Mouse (Mus musculus): ENCODE measurements around the gene Fam171a2. TPM values are rescaled to one million over a fixed set of nuclear protein-coding genes. Genes with fewer than 3 reads are reported as not detected.

Fam171a2 gene
- polyA plus RNA-seq, 1 experiment from 2014 or later, result 2.9 TPM

DNA sequence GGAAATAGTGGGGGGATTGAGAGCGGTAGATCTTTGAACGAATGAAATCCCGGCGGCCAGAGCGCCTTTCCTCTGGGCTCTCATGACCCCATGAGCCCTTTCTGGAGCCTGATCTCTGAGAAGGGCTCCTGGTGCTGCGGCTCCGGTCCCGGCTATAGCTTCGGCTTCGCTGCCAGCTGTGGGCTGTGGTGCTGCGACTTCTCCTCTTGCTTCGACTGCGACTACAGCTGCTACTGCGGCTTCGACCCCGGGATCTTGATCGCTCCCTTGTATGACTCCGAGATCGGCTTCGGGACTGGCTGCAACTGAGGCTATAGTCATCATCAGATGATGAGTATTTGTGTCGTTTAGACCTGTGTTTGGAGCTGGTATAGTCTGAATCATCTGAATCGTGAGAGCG is 32.1 kb upstream of the Fam171a2 start:
- WGBS, result 94% methylated on average over 23 of the region's 23 CpGs

DNA sequence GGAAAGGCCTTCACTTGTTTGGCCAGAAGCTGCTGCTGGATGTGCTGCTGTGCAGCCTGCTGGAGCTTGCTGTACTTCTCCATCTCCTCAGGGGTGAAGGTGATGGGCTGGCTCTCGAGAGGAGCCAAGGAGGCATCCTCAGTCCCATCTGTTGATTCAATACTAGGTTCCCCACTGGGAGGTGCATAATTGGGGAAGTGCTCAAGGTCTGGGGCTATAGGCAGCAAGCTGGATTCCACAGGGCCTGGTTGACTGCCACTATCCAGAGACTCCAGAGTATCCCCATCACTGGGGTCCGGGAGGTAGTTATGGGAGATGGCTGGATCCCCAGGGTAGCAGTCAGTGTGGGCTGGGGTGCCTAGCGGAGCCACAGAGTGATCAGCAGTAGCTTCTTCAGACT is 31.2 kb upstream of the Fam171a2 start:
- no peak for ATAC-seq (ENCODE audit: extremely low read depth, insufficient number of reproducible peaks, low FRiP score, low TSS enrichment)
- no peak overlapping the region for H3K9ac ChIP-seq
- H3K4me1 ChIP-seq, result no peaks in the 10 kb centered on the region
- no peaks in the 10 kb centered on the region for H3K9me3 ChIP-seq
- no peaks in the 10 kb centered on the region for H3K27me3 ChIP-seq (replicated peaks)
- no peak overlapping the region for H3K27ac ChIP-seq (replicated peaks)
- H3K4me2 ChIP-seq, result no peak overlapping the region
- H3K4me3 ChIP-seq, result no peak overlapping the region
- H3K36me3 ChIP-seq, result peaks cover 84% of the 10 kb centered on the region
- 84% methylated on average over 3 of the region's 3 CpGs for WGBS

More for the DNA sequence above, 32.1 kb upstream of the Fam171a2 start:
- Histone ChIP-seq H3K27ac (replicated peaks) (no peak overlapping the region), H3K36me3 (peaks cover 83% of the 10 kb centered on the region), H3K4me2 (no peak overlapping the region), H3K9me3 (no peaks in the 10 kb centered on the region), H3K4me1 (no peaks in the 10 kb centered on the region), H3K4me3 (no peak overlapping the region), H3K9ac (no peak overlapping the region), H3K27me3 (replicated peaks) (no peaks in the 10 kb centered on the region)
- no peak for ATAC-seq (ENCODE audit: extremely low read depth, insufficient number of reproducible peaks, low FRiP score, low TSS enrichment)

DNA sequence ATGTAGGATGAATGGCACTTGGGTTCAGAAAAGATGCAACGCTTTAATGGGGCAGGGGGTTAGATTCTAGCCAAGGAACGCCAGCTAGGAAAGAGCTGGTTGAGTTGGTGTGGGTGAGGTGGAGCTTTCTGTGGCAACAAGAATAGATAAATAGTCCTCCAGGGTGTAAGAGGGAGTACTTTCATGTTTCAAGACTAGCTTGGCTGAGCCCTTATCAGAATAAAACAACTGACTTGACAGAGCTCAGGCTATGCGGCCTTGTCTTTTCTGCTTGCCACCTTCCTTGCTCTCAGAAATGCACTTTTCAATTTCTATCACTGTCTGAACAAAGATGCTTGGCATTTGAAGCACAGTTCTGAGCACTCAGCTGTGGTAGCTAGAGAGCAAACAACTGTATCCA is 27.5 kb upstream of the Fam171a2 start:
- Histone ChIP-seq H3K9ac (no peak overlapping the region), H3K27ac (replicated peaks) (no peak overlapping the region), H3K27me3 (replicated peaks) (no peaks in the 10 kb centered on the region), H3K36me3 (peaks cover 53% of the 10 kb centered on the region), H3K9me3 (no peaks in the 10 kb centered on the region), H3K4me3 (no peak overlapping the region), H3K4me2 (no peak overlapping the region), H3K4me1 (peaks cover 11% of the 10 kb centered on the region)
- WGBS, result 89% methylated on average over 3 of the region's 3 CpGs
- ATAC-seq (ENCODE audit: extremely low read depth, insufficient number of reproducible peaks, low FRiP score, low TSS enrichment), result no peak

DNA sequence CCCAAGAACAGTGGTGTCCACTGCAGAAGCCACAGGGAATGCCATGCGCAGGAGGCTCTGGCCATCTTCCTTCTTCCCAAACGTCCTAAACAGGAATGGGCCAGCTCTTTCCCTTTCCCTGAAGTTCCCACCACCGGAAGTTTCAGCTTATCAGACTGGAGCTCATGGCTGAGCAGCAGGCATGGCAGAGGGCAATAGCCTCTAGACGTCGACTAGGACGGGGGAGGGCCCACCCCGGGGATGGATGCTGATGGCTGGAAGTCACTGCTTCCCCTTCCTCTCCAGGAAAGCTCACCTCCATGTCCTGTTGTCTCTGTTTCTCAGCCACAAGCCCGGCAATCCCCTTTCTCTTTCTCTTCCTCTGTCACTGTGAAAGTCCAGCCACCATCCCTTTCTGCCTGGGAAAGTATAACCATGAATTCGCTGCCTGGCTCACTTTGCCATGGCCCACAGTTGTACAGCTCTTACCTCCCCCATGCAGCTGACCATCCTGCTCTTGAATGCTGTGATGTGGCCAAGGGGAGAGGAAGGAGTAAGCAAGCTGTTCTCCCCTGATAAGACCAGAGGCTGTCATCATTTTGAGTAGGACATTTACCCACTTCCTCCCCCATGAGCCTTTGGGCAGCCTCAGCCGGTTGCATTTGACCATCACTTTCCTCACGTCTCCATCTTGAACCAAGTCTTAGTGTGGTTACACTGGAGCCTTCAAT is 22.3 kb upstream of the Fam171a2 start, which contains the start of gene Itga2b:
Gene Itga2b (minus strand): TSS at position 475 of the 710 bp plus-strand sequence.
- 32% methylated on average over 11 of the region's 11 CpGs for WGBS
- peak within 1 kb of the TSS; percentile 16; the same call in 1 of the 2 replicates for H3K4me3 ChIP-seq
- peaks cover 12% of the 10 kb centered on the region for H3K27me3 ChIP-seq (replicated peaks)

DNA sequence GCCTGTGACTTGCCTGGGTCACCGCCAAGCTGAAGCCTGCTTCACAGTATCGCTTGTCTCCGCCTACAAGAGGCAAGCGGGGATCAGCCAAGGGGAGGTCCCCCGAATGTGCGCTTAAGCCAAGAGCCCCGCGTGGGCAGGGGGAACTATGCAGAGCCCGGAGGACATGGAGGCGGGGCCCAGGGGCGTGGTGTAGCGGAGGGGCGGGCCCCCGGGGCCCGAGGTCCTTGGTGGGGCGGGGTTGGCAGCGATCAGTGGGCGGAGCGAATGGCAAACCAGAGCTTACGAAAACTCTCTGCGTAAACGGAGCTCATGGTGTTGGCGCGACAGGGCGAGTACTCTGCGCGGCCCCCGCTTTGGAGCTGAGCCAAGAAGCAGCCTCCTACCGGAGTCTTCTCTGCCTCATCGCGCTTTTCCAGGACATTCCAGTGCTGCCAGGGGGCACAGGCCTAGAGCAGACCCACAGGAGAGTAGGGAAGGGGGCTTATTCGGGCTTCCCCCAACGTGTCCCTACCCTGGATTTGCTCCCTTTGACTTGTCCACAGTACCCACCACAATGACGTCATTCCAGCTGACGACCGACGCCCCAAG is 19.7 kb upstream of the Fam171a2 start:
- peaks cover 20% of the 10 kb centered on the region for H3K27me3 ChIP-seq (replicated peaks)
- H3K9ac ChIP-seq, result peak overlapping the region; percentile 79
- H3K4me1 ChIP-seq, result peaks cover 55% of the 10 kb centered on the region
- no peaks in the 10 kb centered on the region for H3K9me3 ChIP-seq
- H3K36me3 ChIP-seq, result no peaks in the 10 kb centered on the region
- peak overlapping the region; percentile 55 for H3K4me3 ChIP-seq
- peak overlapping the region; percentile 85 for H3K4me2 ChIP-seq
- H3K27ac ChIP-seq (replicated peaks), result peak overlapping the region; percentile 69
- ATAC-seq (ENCODE audit: extremely low read depth, insufficient number of reproducible peaks, low FRiP score, low TSS enrichment), result peak; percentile 94
- WGBS, result under 1% methylated on average over 37 of the region's 37 CpGs

More for the DNA sequence above, 22.3 kb upstream of the Fam171a2 start, which contains the start of gene Itga2b:
- ATAC-seq (ENCODE audit: extremely low read depth, insufficient number of reproducible peaks, low FRiP score, low TSS enrichment), result no peak
- Histone ChIP-seq H3K9ac (peak within 1 kb of the TSS; percentile 19; the same call in 1 of the 2 replicates), H3K27ac (replicated peaks) (peak within 1 kb of the TSS; percentile 24; the same call in 1 of the 2 replicates), H3K36me3 (peaks cover 13% of the 10 kb centered on the region), H3K4me1 (peaks cover 55% of the 10 kb centered on the region), H3K4me2 (peak within 1 kb of the TSS; percentile 85), H3K9me3 (no peaks in the 10 kb centered on the region)

DNA sequence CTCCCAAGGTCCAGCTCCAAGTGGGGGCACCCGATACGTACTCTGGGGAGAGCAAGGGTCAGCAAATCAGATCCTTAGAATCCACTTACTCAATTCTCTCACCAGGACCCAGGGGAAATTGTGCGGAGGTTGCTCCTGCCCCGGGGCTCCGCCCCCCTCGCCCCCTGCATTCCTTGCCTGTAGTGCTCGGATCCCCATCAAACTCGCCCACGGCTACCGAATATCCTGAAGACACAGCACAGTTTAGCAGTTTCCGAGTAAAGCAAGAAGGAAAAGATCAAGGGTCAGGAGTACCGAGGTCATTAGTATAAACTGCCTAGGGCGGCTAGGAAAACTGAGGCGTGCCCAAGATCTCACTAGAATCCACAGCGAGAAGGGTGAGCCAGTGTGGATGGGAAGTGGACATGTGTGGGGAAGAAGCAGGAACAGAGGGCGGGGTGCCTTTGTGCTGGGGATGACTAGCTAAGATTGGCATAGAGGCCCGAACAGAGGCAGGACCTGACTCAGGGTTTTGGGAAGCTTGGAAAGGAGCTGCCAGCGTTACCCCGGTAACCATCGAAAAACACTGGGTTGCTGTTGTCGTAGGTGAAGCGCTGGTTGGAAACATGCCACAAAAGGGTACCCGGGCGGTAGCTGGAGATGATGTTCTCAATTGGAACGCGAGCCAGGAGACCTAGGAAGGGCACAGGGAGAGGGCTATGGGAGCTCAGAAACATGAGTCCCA is 18.4 kb upstream of the Fam171a2 start:
- H3K36me3 ChIP-seq, result no peaks in the 10 kb centered on the region
- H3K4me2 ChIP-seq, result peak overlapping the region; percentile 85
- peak overlapping the region; percentile 69; the same call in 1 of the 2 replicates for H3K27ac ChIP-seq (replicated peaks)
- peak overlapping the region; percentile 58; the same call in 1 of the 2 replicates for H3K9ac ChIP-seq
- WGBS, result 23% methylated on average over 26 of the region's 26 CpGs
- no peak for ATAC-seq (ENCODE audit: extremely low read depth, insufficient number of reproducible peaks, low FRiP score, low TSS enrichment)
- peak overlapping the region; percentile 6; the same call in 1 of the 2 replicates for H3K4me3 ChIP-seq
- H3K27me3 ChIP-seq (replicated peaks), result peaks cover 20% of the 10 kb centered on the region
- H3K9me3 ChIP-seq, result no peaks in the 10 kb centered on the region
- H3K4me1 ChIP-seq, result peaks cover 50% of the 10 kb centered on the region

DNA sequence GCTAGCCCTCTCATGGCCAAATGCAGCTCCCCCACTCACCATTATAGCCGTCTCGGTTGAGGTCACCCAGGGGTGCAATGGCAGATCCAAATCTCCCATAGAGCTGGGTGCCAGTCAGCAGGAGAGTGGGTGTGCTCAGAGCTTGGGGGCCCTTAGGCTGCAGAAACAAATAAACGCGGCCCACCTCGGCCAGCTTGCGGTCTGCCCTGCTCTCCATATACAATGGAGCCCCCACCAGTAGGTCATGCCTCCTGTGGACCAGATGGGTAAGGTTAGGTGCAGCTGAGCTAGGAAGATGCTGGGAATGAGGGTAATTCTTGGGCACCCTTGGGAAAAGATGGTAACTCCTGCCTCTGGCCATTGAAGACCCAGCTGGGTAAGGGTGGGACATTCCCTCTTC is 17.4 kb upstream of the Fam171a2 start:
- no peaks in the 10 kb centered on the region for H3K36me3 ChIP-seq
- no peak overlapping the region for H3K4me3 ChIP-seq
- H3K27me3 ChIP-seq (replicated peaks), result peaks cover 28% of the 10 kb centered on the region
- H3K27ac ChIP-seq (replicated peaks), result no peak overlapping the region
- H3K9ac ChIP-seq, result no peak overlapping the region
- peaks cover 47% of the 10 kb centered on the region for H3K4me1 ChIP-seq
- H3K9me3 ChIP-seq, result no peaks in the 10 kb centered on the region
- no peak overlapping the region for H3K4me2 ChIP-seq
- no peak for ATAC-seq (ENCODE audit: extremely low read depth, insufficient number of reproducible peaks, low FRiP score, low TSS enrichment)
- WGBS, result 92% methylated on average over 6 of the region's 6 CpGs

DNA sequence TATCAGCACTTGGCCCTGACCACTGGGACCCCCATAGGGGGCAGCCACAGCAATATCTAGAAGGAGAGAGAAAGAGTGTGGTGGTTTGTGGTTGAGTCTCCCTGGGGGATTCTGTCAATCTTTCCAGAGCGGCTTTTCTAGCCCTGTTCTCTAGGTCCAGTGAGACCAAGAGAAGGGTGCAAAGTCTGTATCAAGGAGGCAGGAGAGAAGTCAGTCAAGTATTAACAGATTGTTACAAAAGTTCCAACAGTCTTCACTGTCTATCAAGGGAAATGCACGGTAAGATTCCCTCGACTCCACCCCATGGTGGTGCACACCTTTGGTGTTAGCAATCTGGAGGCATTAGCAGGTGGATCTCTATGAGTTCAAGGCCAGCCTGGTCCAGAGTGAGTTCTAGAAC is 14.3 kb upstream of the Fam171a2 start:
- H3K4me2 ChIP-seq, result no peak overlapping the region
- H3K27ac ChIP-seq (replicated peaks), result no peak overlapping the region
- H3K4me3 ChIP-seq, result no peak overlapping the region
- peaks cover 22% of the 10 kb centered on the region for H3K4me1 ChIP-seq
- H3K36me3 ChIP-seq, result no peaks in the 10 kb centered on the region
- H3K27me3 ChIP-seq (replicated peaks), result peaks cover 47% of the 10 kb centered on the region
- ATAC-seq (ENCODE audit: extremely low read depth, insufficient number of reproducible peaks, low FRiP score, low TSS enrichment), result no peak
- 63% methylated on average over 3 of the region's 3 CpGs for WGBS
- no peak overlapping the region for H3K9ac ChIP-seq
- H3K9me3 ChIP-seq, result no peaks in the 10 kb centered on the region

DNA sequence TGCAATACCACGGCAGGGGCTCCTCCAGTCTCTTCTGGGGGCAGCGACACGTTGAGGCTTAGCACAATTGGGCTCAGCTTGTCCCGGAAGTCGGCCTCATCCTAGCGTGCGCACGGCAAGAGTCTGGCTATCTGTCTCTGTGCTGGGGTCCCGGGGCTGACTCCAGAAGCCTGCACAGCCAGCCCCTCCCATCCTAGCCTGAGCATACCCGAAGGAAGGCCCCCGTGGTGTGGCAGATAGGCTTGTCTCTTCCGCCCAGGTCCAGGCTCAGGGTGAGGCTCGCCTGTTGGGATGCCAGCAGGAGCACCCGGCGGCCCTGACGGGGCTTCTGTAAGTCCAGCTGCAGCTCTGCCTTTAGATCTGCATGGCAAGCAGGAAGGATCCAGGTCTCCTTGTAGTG is 13.1 kb upstream of the Fam171a2 start:
- Histone ChIP-seq H3K9ac (no peak overlapping the region), H3K27me3 (replicated peaks) (peaks cover 44% of the 10 kb centered on the region), H3K4me2 (no peak overlapping the region), H3K27ac (replicated peaks) (no peak overlapping the region), H3K9me3 (no peaks in the 10 kb centered on the region), H3K36me3 (no peaks in the 10 kb centered on the region), H3K4me1 (peaks cover 20% of the 10 kb centered on the region), H3K4me3 (no peak overlapping the region)
- no peak for ATAC-seq (ENCODE audit: extremely low read depth, insufficient number of reproducible peaks, low FRiP score, low TSS enrichment)
- 38% methylated on average over 16 of the region's 16 CpGs for whole genome bisulfite sequencing

DNA sequence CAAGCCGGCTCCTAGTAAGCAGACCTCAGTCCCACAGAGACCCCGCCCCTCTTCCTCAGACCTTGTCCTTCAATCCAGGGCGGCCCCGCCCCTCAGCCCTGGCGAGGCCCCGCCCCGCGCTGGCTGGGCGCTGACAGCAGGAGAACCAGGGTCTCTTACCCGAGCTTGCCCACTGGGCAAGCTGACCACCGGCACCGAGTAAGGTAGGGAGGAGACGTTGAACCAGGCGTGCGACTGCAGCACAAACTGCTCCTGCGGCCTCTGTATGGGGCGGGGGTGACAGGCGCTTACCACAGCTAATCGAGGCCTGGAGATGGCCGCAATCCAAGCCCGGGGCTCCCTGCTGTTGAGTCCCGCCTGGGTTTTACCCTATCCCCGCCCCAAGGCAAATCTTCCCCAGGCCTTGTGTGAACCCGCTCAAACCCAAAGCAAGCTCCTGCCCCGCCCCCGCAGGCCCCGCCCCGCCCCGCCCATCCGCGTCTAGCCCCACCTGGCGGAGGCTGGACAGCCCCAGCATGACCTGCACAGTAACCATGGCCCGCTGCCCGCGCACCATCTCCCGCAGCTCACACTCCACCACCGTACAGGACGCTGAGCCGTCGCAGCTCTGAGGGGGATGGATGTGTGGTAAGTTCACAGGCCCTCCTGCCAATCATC is 8.4 kb upstream of the Fam171a2 start:
- Histone ChIP-seq H3K4me3 (peak overlapping the region; percentile 59), H3K4me2 (peak overlapping the region; percentile 81), H3K27ac (replicated peaks) (peak overlapping the region; percentile 71), H3K9me3 (no peaks in the 10 kb centered on the region), H3K36me3 (no peaks in the 10 kb centered on the region), H3K4me1 (peaks cover 26% of the 10 kb centered on the region), H3K9ac (peak overlapping the region; percentile 76), H3K27me3 (replicated peaks) (peaks cover 41% of the 10 kb centered on the region)
- WGBS, result under 1% methylated on average over 40 of the region's 40 CpGs
- ATAC-seq (ENCODE audit: extremely low read depth, insufficient number of reproducible peaks, low FRiP score, low TSS enrichment), result peak; percentile 81

DNA sequence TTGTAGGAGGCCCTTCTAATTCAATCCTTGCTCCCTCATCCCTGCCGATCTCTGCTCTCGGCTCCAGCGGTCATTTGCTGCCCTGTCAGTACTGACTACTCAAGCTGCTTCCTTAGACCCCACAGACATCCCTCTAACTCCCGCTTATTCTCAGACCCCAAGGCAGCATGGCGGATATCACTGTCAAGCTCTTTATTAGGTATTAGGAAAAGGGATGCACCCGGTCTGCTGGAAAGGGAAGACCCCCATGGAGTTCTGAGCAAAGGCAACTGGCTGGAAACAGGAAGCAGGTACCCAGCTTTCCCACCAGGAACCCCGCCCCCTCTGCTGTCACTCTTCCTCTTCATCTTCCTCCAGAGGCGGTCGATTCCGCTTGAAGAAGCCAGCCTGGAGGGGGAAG is 5.6 kb upstream of the Fam171a2 start:
- peaks cover 37% of the 10 kb centered on the region for H3K4me1 ChIP-seq
- 24% methylated on average over 10 of the region's 10 CpGs for WGBS
- no peaks in the 10 kb centered on the region for H3K9me3 ChIP-seq
- no peak overlapping the region for H3K4me2 ChIP-seq
- no peak overlapping the region for H3K4me3 ChIP-seq
- peaks cover 47% of the 10 kb centered on the region for H3K27me3 ChIP-seq (replicated peaks)
- no peak overlapping the region for H3K9ac ChIP-seq
- no peak for ATAC-seq (ENCODE audit: extremely low read depth, insufficient number of reproducible peaks, low FRiP score, low TSS enrichment)
- H3K27ac ChIP-seq (replicated peaks), result no peak overlapping the region
- no peaks in the 10 kb centered on the region for H3K36me3 ChIP-seq
